Mouse (Mus musculus): Measurements from ENCODE around the gene Flrt1. TPM values are rescaled to one million over a fixed set of nuclear protein-coding genes. Genes with fewer than 3 reads are reported as not detected.

Flrt1 gene
- polyA plus RNA-seq, 1 experiment from 2014 or later, result 0.17 TPM

- DNase-seq (no peak), ATAC-seq (ENCODE audit: low read depth) (no peak)
- Histone ChIP-seq H3K9me3 (replicated peaks) (no peaks in the 10 kb centered on the region), H3K27me3 (peaks cover 75% of the 10 kb centered on the region), H3K27ac (no peak overlapping the region), H3K4me3 (replicated peaks) (no peak overlapping the region), H3K9ac (no peak overlapping the region), H3K4me1 (replicated peaks) (peaks cover 15% of the 10 kb centered on the region), H3K4me2 (no peak overlapping the region), H3K36me3 (no peaks in the 10 kb centered on the region)
- 46% methylated on average over 5 of the region's 5 CpGs for WGBS (ENCODE audit: insufficient replicate concordance)
Measured at GRCm38 (mm10) chr19:7142207-7142915, 36.8 kb upstream of the Flrt1 start.

- Histone ChIP-seq H3K9me3 (replicated peaks) (no peaks in the 10 kb centered on the region), H3K4me1 (replicated peaks) (peaks cover 26% of the 10 kb centered on the region), H3K4me2 (no peak overlapping the region), H3K4me3 (replicated peaks) (no peak overlapping the region), H3K27ac (no peak overlapping the region), H3K9ac (no peak overlapping the region), H3K36me3 (no peaks in the 10 kb centered on the region), H3K27me3 (peaks cover 75% of the 10 kb centered on the region)
- no peak for DNase-seq
- WGBS (ENCODE audit: insufficient replicate concordance), result 64% methylated on average over 12 of the region's 12 CpGs
- ATAC-seq (ENCODE audit: low read depth), result no peak
Measured at GRCm38 (mm10) chr19:7140856-7141421, 35.4 kb upstream of the Flrt1 start.

- no peak overlapping the region for H3K27ac ChIP-seq
- H3K4me1 ChIP-seq (replicated peaks), result peaks cover 32% of the 10 kb centered on the region
- no peaks in the 10 kb centered on the region for H3K36me3 ChIP-seq
- WGBS (ENCODE audit: insufficient replicate concordance), result 70% methylated on average over 6 of the region's 6 CpGs
- ATAC-seq (ENCODE audit: low read depth), result no peak
- no peak overlapping the region for H3K9ac ChIP-seq
- peaks cover 75% of the 10 kb centered on the region for H3K27me3 ChIP-seq
- H3K4me3 ChIP-seq (replicated peaks), result no peak overlapping the region
- no peak overlapping the region for H3K4me2 ChIP-seq
- no peaks in the 10 kb centered on the region for H3K9me3 ChIP-seq (replicated peaks)
- DNase-seq, result no peak
Measured at GRCm38 (mm10) chr19:7140373-7140772, 34.8 kb upstream of the Flrt1 start.

- H3K4me2 ChIP-seq, result no peak overlapping the region
- H3K9me3 ChIP-seq (replicated peaks), result no peaks in the 10 kb centered on the region
- peaks cover 75% of the 10 kb centered on the region for H3K27me3 ChIP-seq
- 51% methylated on average over 4 of the region's 4 CpGs for whole genome bisulfite sequencing (ENCODE audit: insufficient replicate concordance)
- H3K4me3 ChIP-seq (replicated peaks), result no peak overlapping the region
- no peak overlapping the region for H3K27ac ChIP-seq
- ATAC-seq (ENCODE audit: low read depth) (no peak), DNase-seq (no peak)
- H3K36me3 ChIP-seq, result no peaks in the 10 kb centered on the region
- peaks cover 38% of the 10 kb centered on the region for H3K4me1 ChIP-seq (replicated peaks)
- no peak overlapping the region for H3K9ac ChIP-seq
Measured at GRCm38 (mm10) chr19:7139321-7139720, 33.8 kb upstream of the Flrt1 start.

- DNase-seq (no peak), ATAC-seq (ENCODE audit: low read depth) (no peak)
- no peak overlapping the region for H3K27ac ChIP-seq
- peaks cover 74% of the 10 kb centered on the region for H3K27me3 ChIP-seq
- no peak overlapping the region for H3K4me2 ChIP-seq
- H3K4me1 ChIP-seq (replicated peaks), result peaks cover 32% of the 10 kb centered on the region
- H3K4me3 ChIP-seq (replicated peaks), result no peak overlapping the region
- no peak overlapping the region for H3K9ac ChIP-seq
- no peaks in the 10 kb centered on the region for H3K9me3 ChIP-seq (replicated peaks)
- H3K36me3 ChIP-seq, result no peaks in the 10 kb centered on the region
- WGBS (ENCODE audit: insufficient replicate concordance), result 55% methylated on average over 14 of the region's 14 CpGs
Measured at GRCm38 (mm10) chr19:7138327-7138726, 32.8 kb upstream of the Flrt1 start.

GRCm38 (mm10) chr19:7136714-7137498 is 31.4 kb upstream of the Flrt1 start:
- peaks cover 71% of the 10 kb centered on the region for H3K27me3 ChIP-seq
- 29% methylated on average over 14 of the region's 14 CpGs for WGBS (ENCODE audit: insufficient replicate concordance)
- H3K4me1 ChIP-seq (replicated peaks), result peaks cover 30% of the 10 kb centered on the region
- ATAC-seq (ENCODE audit: low read depth) (peak; percentile 44), DNase-seq (no peak)
- no peak overlapping the region for H3K4me3 ChIP-seq (replicated peaks)
- H3K27ac ChIP-seq, result no peak overlapping the region
- 0 out of 2 replicates have a peak overlapping the region, but pooled peaks have one; percentile 13 for H3K9ac ChIP-seq
- H3K4me2 ChIP-seq, result 0 out of 2 replicates have a peak overlapping the region, but pooled peaks have one; percentile 3
- no peaks in the 10 kb centered on the region for H3K36me3 ChIP-seq
- H3K9me3 ChIP-seq (replicated peaks), result no peaks in the 10 kb centered on the region

GRCm38 (mm10) chr19:7136016-7136415 is 30.5 kb upstream of the Flrt1 start:
- no peak for ATAC-seq (ENCODE audit: low read depth)
- Histone ChIP-seq H3K27me3 (peaks cover 65% of the 10 kb centered on the region), H3K4me3 (replicated peaks) (no peak overlapping the region), H3K4me2 (0 out of 2 replicates have a peak overlapping the region, but pooled peaks have one; percentile 3), H3K9me3 (replicated peaks) (no peaks in the 10 kb centered on the region), H3K4me1 (replicated peaks) (peaks cover 30% of the 10 kb centered on the region), H3K36me3 (no peaks in the 10 kb centered on the region), H3K27ac (0 out of 2 replicates have a peak overlapping the region, but pooled peaks have one; percentile 18), H3K9ac (0 out of 2 replicates have a peak overlapping the region, but pooled peaks have one; percentile 13)
- no peak for DNase-seq
- 30% methylated on average over 9 of the region's 9 CpGs for WGBS (ENCODE audit: insufficient replicate concordance)

GRCm38 (mm10) chr19:7135525-7135924 is 30.0 kb upstream of the Flrt1 start:
- H3K4me1 ChIP-seq (replicated peaks), result peaks cover 30% of the 10 kb centered on the region
- no peak overlapping the region for H3K4me3 ChIP-seq (replicated peaks)
- DNase-seq (no peak), ATAC-seq (ENCODE audit: low read depth) (no peak)
- H3K27me3 ChIP-seq, result peaks cover 65% of the 10 kb centered on the region
- H3K27ac ChIP-seq, result peak overlapping the region; percentile 32; the same call in 1 of the 2 replicates
- H3K9ac ChIP-seq, result no peak overlapping the region
- H3K4me2 ChIP-seq, result 0 out of 2 replicates have a peak overlapping the region, but pooled peaks have one; percentile 3
- H3K36me3 ChIP-seq, result no peaks in the 10 kb centered on the region
- no peaks in the 10 kb centered on the region for H3K9me3 ChIP-seq (replicated peaks)
- WGBS (ENCODE audit: insufficient replicate concordance), result 23% methylated on average over 9 of the region's 9 CpGs

GRCm38 (mm10) chr19:7134631-7135091 is 29.1 kb upstream of the Flrt1 start:
- H3K36me3 ChIP-seq, result no peaks in the 10 kb centered on the region
- ATAC-seq (ENCODE audit: low read depth) (peak; percentile 42), DNase-seq (no peak)
- peaks cover 30% of the 10 kb centered on the region for H3K4me1 ChIP-seq (replicated peaks)
- no peak overlapping the region for H3K4me2 ChIP-seq
- H3K9me3 ChIP-seq (replicated peaks), result no peaks in the 10 kb centered on the region
- peak overlapping the region; percentile 32; the same call in 1 of the 2 replicates for H3K27ac ChIP-seq
- 33% methylated on average over 17 of the region's 17 CpGs for WGBS (ENCODE audit: insufficient replicate concordance)
- no peak overlapping the region for H3K4me3 ChIP-seq (replicated peaks)
- H3K9ac ChIP-seq, result no peak overlapping the region
- H3K27me3 ChIP-seq, result peaks cover 65% of the 10 kb centered on the region

GRCm38 (mm10) chr19:7133436-7133835 is 27.9 kb upstream of the Flrt1 start:
- no peak overlapping the region for H3K9ac ChIP-seq
- no peak overlapping the region for H3K27ac ChIP-seq
- 80% methylated on average over 9 of the region's 9 CpGs for WGBS (ENCODE audit: insufficient replicate concordance)
- ATAC-seq (ENCODE audit: low read depth) (no peak), DNase-seq (no peak)
- no peaks in the 10 kb centered on the region for H3K36me3 ChIP-seq
- peaks cover 30% of the 10 kb centered on the region for H3K4me1 ChIP-seq (replicated peaks)
- H3K4me2 ChIP-seq, result no peak overlapping the region
- H3K4me3 ChIP-seq (replicated peaks), result no peak overlapping the region
- peaks cover 64% of the 10 kb centered on the region for H3K27me3 ChIP-seq
- H3K9me3 ChIP-seq (replicated peaks), result no peaks in the 10 kb centered on the region

- Histone ChIP-seq H3K4me3 (replicated peaks) (no peak overlapping the region), H3K9ac (no peak overlapping the region), H3K4me1 (replicated peaks) (peaks cover 21% of the 10 kb centered on the region), H3K27me3 (peaks cover 38% of the 10 kb centered on the region), H3K4me2 (no peak overlapping the region), H3K27ac (no peak overlapping the region), H3K9me3 (replicated peaks) (no peaks in the 10 kb centered on the region), H3K36me3 (no peaks in the 10 kb centered on the region)
- no peak for ATAC-seq (ENCODE audit: low read depth)
- no peak for DNase-seq
- WGBS (ENCODE audit: insufficient replicate concordance), result 39% methylated on average over 11 of the region's 11 CpGs
Measured at GRCm38 (mm10) chr19:7130317-7130716, 24.8 kb upstream of the Flrt1 start.
